Mouse (Mus musculus): ENCODE results near the gene Iqsec1.
"Not testable (repeated sequence)": the region's sequence is repeated elsewhere in the genome, so short reads cannot be mapped to it uniquely, and the experiment has no call there.

Gene Iqsec1

GRCm38 (mm10) chr6:90661029-90661399, 327.5 kb downstream of the Iqsec1 start:
- DNase-seq (ENCODE audit: low read depth), result no peak

- DNase-seq (ENCODE audit: low read depth), result no peak
Observed at GRCm38 (mm10) chr6:90660398-90661028, 328.0 kb downstream of the Iqsec1 start.

- DNase-seq (ENCODE audit: low read depth), result no peak
Observed at GRCm38 (mm10) chr6:90659913-90660312, 328.6 kb downstream of the Iqsec1 start.

GRCm38 (mm10) chr6:90656344-90656850, 332.1 kb downstream of the Iqsec1 start:
- DNase-seq (ENCODE audit: low read depth), result not testable (repeated sequence)

GRCm38 (mm10) chr6:90653736-90654135, 334.7 kb downstream of the Iqsec1 start:
- DNase-seq (ENCODE audit: low read depth), result peak; percentile 65

GRCm38 (mm10) chr6:90650634-90651033, 337.9 kb downstream of the Iqsec1 start:
- DNase-seq (ENCODE audit: low read depth), result no peak

GRCm38 (mm10) chr6:90649279-90649678, 339.2 kb downstream of the Iqsec1 start:
- no peak for DNase-seq (ENCODE audit: low read depth)

- no peak for DNase-seq (ENCODE audit: low read depth)
Observed at GRCm38 (mm10) chr6:90648391-90648790, 340.1 kb downstream of the Iqsec1 start.

GRCm38 (mm10) chr6:90644965-90645364, 343.5 kb downstream of the Iqsec1 start:
- DNase-seq (ENCODE audit: low read depth), result no peak

- no peak for DNase-seq (ENCODE audit: low read depth)
Observed at GRCm38 (mm10) chr6:90643057-90643456, 345.4 kb downstream of the Iqsec1 start.

GRCm38 (mm10) chr6:90635611-90636010, 352.9 kb downstream of the Iqsec1 start:
- DNase-seq (ENCODE audit: low read depth), result no peak

- DNase-seq (ENCODE audit: low read depth), result no peak
Observed at GRCm38 (mm10) chr6:90635081-90635480, 353.4 kb downstream of the Iqsec1 start.

- not testable (repeated sequence) for DNase-seq (ENCODE audit: low read depth)
Observed at GRCm38 (mm10) chr6:90632526-90632925, 356.0 kb downstream of the Iqsec1 start.

- DNase-seq (ENCODE audit: low read depth), result peak; percentile 66
Observed at GRCm38 (mm10) chr6:90630427-90630826, 358.1 kb downstream of the Iqsec1 start.

GRCm38 (mm10) chr6:90629506-90629905, 359.0 kb downstream of the Iqsec1 start:
- DNase-seq (ENCODE audit: low read depth), result peak; percentile 69

- DNase-seq (ENCODE audit: low read depth), result peak; percentile 72
Observed at GRCm38 (mm10) chr6:90627556-90627955, 360.9 kb downstream of the Iqsec1 start.

GRCm38 (mm10) chr6:90625207-90625994, 363.1 kb downstream of the Iqsec1 start:
- peak; percentile 52 for DNase-seq (ENCODE audit: low read depth)

GRCm38 (mm10) chr6:90624733-90625132, 363.8 kb downstream of the Iqsec1 start:
- no peak for DNase-seq (ENCODE audit: low read depth)

GRCm38 (mm10) chr6:90624184-90624583, 364.3 kb downstream of the Iqsec1 start:
- no peak for DNase-seq (ENCODE audit: low read depth)

GRCm38 (mm10) chr6:90623456-90623836, 365.0 kb downstream of the Iqsec1 start:
- no peak for DNase-seq (ENCODE audit: low read depth)

- DNase-seq (ENCODE audit: low read depth), result no peak
Observed at GRCm38 (mm10) chr6:90622758-90623455, 365.6 kb downstream of the Iqsec1 start.

GRCm38 (mm10) chr6:90621584-90621890, 366.9 kb downstream of the Iqsec1 start:
- no peak for DNase-seq (ENCODE audit: low read depth)

Measured in naive thymus-derived CD4-positive, alpha-beta T cell, adult 2 months (primary cell).